Mouse (Mus musculus) C2C12 (cell line): ENCODE results near the gene Arnt. TPM values are rescaled to one million over a fixed set of nuclear protein-coding genes. Genes with fewer than 3 reads are reported as not detected.

Experiments
- H3K27me3 ChIP-seq: one replicate; pipeline ENCODE4 v1.6.1; 2011; ENCODE audit not compliant: control insufficient read depth, insufficient read depth, insufficient read length
- H3K36me3 ChIP-seq: one replicate; pipeline ENCODE4 v1.6.1; 2011; ENCODE audit not compliant: control insufficient read depth, insufficient read depth
- H3K4me3 ChIP-seq: one replicate; pipeline ENCODE4 v1.5.1; 2011; ENCODE audit warnings: mild to moderate bottlenecking, control low read depth; ENCODE audit not compliant: poor library complexity, insufficient read depth, severe bottlenecking
- H3K79me2 ChIP-seq: one replicate; pipeline ENCODE4 v1.6.1; 2011; ENCODE audit not compliant: control insufficient read depth, insufficient read depth
- H3K79me3 ChIP-seq: one replicate; pipeline ENCODE4 v1.6.1; 2011; ENCODE audit warnings: low read depth, control low read depth
- H3ac ChIP-seq: one replicate; pipeline ENCODE3; 2011; ENCODE audit warnings: low read depth; ENCODE audit not compliant: control insufficient read depth, insufficient read length
- CEBPB ChIP-seq: IDR thresholded peaks from one replicate; pipeline ENCODE4 v1.6.1; 2011; ENCODE audit warnings: low read depth, mild to moderate bottlenecking, control low read depth, moderate library complexity
- CTCF ChIP-seq: IDR thresholded peaks from one replicate; pipeline ENCODE4 v1.5.1; 2011; ENCODE audit not compliant: control insufficient read depth, insufficient read depth, insufficient read length
- FOSL1 ChIP-seq: IDR thresholded peaks from one replicate; pipeline ENCODE4 v1.8.0; 2011; ENCODE audit warnings: mild to moderate bottlenecking, low read length; ENCODE audit not compliant: poor library complexity, insufficient read depth, severe bottlenecking
- MAX ChIP-seq: IDR thresholded peaks from one replicate; pipeline ENCODE4 v1.6.1; 2011; ENCODE audit warnings: mild to moderate bottlenecking, control low read depth
- MYOD1 ChIP-seq: IDR thresholded peaks from one replicate; pipeline ENCODE4 v1.6.1; 2011; ENCODE audit warnings: low read depth; ENCODE audit not compliant: control insufficient read depth, insufficient read length
- MYOG ChIP-seq: IDR thresholded peaks from one replicate; pipeline ENCODE4 v1.6.1; 2011; ENCODE audit not compliant: control insufficient read depth, insufficient read length; ENCODE audit errors: extremely low read depth
- USF1 ChIP-seq: IDR thresholded peaks from one replicate; pipeline ENCODE4 v1.6.1; 2011; ENCODE audit warnings: low read depth, mild to moderate bottlenecking, control low read depth, moderate library complexity
- polyA plus RNA-seq: library from polyadenylated mRNA; unstranded; fragments of >200 nt; fragmentation: generic; extraction: Trizol; gene quantifications from one replicate; pipeline ENCODE4 v1.2.1, GENCODE M21; 2012; ENCODE audit warnings: missing spikeins

Gene Arnt
- polyA plus RNA-seq, 1 experiment = 13.6 TPM

- H3K36me3 ChIP-seq = peaks cover 32% of the 10 kb centered on the region
- TF ChIP-seq USF1 = no peak
- TF ChIP-seq CTCF = peak; percentile 15
- no peak for TF ChIP-seq MYOD1
- TF ChIP-seq MAX = peak; percentile 59
- peaks cover 6% of the 10 kb centered on the region for H3K79me3 ChIP-seq
- no peak overlapping the region for H3ac ChIP-seq
- H3K79me2 ChIP-seq = peaks cover 25% of the 10 kb centered on the region
- no peak overlapping the region for H3K4me3 ChIP-seq
- H3K27me3 ChIP-seq = no peaks in the 10 kb centered on the region
Measured at GRCm38 (mm10) chr3:95450408-95450807, 16.2 kb downstream of the Arnt start.

- no peak overlapping the region for H3ac ChIP-seq
- H3K79me2 ChIP-seq = peaks cover 20% of the 10 kb centered on the region
- peaks cover 32% of the 10 kb centered on the region for H3K36me3 ChIP-seq
- H3K27me3 ChIP-seq = no peaks in the 10 kb centered on the region
- H3K4me3 ChIP-seq = no peak overlapping the region
- peaks cover 3% of the 10 kb centered on the region for H3K79me3 ChIP-seq
- TF ChIP-seq MYOD1 (no peak), MAX (no peak), FOSL1 (no peak), MYOG (no peak), CEBPB (no peak), USF1 (no peak)
Measured at GRCm38 (mm10) chr3:95450915-95451314, 16.7 kb downstream of the Arnt start.

GRCm38 (mm10) chr3:95456367-95456766 is 22.2 kb downstream of the Arnt start:
- H3K4me3 ChIP-seq = no peak overlapping the region
- H3K36me3 ChIP-seq = peaks cover 35% of the 10 kb centered on the region
- H3ac ChIP-seq = no peak overlapping the region
- no peaks in the 10 kb centered on the region for H3K27me3 ChIP-seq
- H3K79me3 ChIP-seq = no peaks in the 10 kb centered on the region
- H3K79me2 ChIP-seq = no peaks in the 10 kb centered on the region
- TF ChIP-seq CTCF (no peak), CEBPB (no peak), FOSL1 (no peak), USF1 (no peak), MYOG (no peak), MAX (no peak), MYOD1 (no peak)

GRCm38 (mm10) chr3:95457758-95458157 is 23.6 kb downstream of the Arnt start:
- Histone ChIP-seq H3K79me2 (no peaks in the 10 kb centered on the region), H3K4me3 (no peak overlapping the region), H3K36me3 (peaks cover 45% of the 10 kb centered on the region), H3ac (no peak overlapping the region), H3K27me3 (no peaks in the 10 kb centered on the region), H3K79me3 (no peaks in the 10 kb centered on the region)
- no peak for TF ChIP-seq CEBPB
- TF ChIP-seq FOSL1 = no peak
- no peak for TF ChIP-seq MYOD1
- TF ChIP-seq CTCF = no peak
- TF ChIP-seq MAX = no peak
- TF ChIP-seq USF1 = no peak
- no peak for TF ChIP-seq MYOG

GRCm38 (mm10) chr3:95459381-95459780 is 25.2 kb downstream of the Arnt start:
- Histone ChIP-seq H3K4me3 (no peak overlapping the region), H3K79me3 (no peaks in the 10 kb centered on the region), H3K27me3 (no peaks in the 10 kb centered on the region), H3K36me3 (peaks cover 35% of the 10 kb centered on the region), H3K79me2 (no peaks in the 10 kb centered on the region), H3ac (no peak overlapping the region)
- TF ChIP-seq USF1 (no peak), CEBPB (no peak), CTCF (no peak), FOSL1 (no peak), MAX (no peak), MYOD1 (no peak), MYOG (no peak)

- no peak for TF ChIP-seq MYOD1
- TF ChIP-seq CEBPB = no peak
- TF ChIP-seq MAX = no peak
- no peak for TF ChIP-seq CTCF
- no peak for TF ChIP-seq FOSL1
- no peak for TF ChIP-seq USF1
- no peak for TF ChIP-seq MYOG
- no peak overlapping the region for H3ac ChIP-seq
- H3K27me3 ChIP-seq = no peaks in the 10 kb centered on the region
- H3K36me3 ChIP-seq = peaks cover 39% of the 10 kb centered on the region
- no peaks in the 10 kb centered on the region for H3K79me3 ChIP-seq
- no peaks in the 10 kb centered on the region for H3K79me2 ChIP-seq
- H3K4me3 ChIP-seq = no peak overlapping the region
Measured at GRCm38 (mm10) chr3:95463852-95464251, 29.7 kb downstream of the Arnt start.
